Mouse (Mus musculus) liver (tissue): Measurements from ENCODE around the gene Arl14.
A peak's percentile ranks its signal among the peaks of the same experiment; 100 is the strongest.
"Not testable (repeated sequence)": the region's sequence is repeated elsewhere in the genome, so short reads cannot be mapped to it uniquely, and the experiment has no call there.

Experiments used
- DNase-seq: peaks from one replicate; pipeline ENCODE4 v3.0.0-alpha.2; 2020; ENCODE audit warnings: mixed read lengths

Gene Arl14

DNA sequence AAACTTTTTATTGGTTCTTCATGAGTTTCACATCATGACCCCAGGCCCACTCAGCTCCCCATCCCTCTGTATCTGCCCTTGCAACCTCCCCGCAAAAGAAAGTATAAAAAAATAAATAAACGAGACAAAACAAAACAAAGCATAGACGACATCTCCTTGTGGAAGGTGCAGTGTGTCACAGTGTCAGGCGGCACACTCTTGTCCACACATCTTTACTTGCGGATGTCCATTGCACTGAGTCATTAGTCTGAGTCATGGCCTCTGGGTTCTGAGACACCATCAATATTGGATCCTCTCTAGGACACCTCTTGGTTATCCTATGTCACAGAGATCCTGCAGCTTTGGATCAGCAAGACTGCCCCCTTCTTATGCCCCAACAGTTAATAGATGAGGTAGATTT lies 7.7 kb upstream of the Arl14 start:
- DNase-seq: no peak

DNA sequence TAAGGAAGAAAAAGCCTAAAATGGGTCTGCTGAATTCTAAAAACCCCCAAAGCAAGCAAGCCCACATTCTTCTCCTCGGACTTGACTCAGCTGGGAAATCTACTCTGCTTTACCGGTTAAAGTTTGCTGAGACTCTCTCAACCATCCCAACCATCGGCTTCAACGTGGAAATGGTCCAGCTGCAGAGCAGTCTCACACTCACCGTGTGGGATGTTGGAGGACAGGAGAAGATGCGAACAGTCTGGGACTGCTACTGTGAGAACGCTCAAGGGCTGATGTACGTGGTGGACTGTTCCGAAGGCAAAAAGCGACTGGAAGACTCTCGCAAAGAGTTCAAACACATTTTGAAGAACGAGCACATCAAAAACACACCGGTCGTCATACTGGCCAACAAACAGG lies 282 bp downstream of the Arl14 start:
- no peak for DNase-seq

DNA sequence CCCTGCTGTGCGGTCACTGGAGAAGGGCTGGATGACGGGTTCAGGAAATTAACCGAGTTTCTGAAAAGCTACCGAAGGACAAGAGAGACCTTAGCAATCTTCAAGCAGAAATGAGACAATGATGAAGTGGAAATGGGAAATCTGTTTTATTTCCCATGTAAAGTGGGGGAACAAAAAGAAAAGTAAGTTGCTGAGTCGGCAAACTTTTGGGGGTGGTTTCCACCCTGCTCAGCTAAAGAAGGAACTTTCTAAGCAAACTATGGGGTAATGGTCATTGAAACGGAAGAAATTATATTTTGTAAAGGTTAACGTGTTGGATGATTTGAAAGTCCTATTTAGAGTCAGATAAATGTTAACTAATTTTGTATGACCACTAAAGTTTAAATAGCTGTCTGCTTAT lies 768 bp downstream of the Arl14 start:
- no peak for DNase-seq

DNA sequence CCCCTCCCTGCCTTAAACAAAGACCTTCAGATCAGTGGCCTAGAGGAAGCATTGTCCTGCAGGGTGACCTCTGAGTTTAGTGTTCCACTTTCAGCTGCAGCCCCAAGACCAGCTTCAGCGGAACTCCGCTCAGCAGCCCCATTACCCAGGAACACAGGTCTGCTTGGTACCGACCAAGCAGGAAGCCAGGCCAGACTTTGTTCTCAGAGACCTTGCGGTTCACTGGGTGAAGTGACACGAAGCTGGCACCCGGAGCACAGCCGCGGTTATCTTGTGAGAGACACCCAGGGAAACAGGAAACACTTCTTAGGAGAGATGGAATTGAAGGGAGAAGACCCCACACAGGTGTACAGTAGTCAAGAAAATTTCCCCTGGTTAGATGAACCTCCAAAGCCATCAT lies 1.4 kb downstream of the Arl14 start:
- DNase-seq: no peak

DNA sequence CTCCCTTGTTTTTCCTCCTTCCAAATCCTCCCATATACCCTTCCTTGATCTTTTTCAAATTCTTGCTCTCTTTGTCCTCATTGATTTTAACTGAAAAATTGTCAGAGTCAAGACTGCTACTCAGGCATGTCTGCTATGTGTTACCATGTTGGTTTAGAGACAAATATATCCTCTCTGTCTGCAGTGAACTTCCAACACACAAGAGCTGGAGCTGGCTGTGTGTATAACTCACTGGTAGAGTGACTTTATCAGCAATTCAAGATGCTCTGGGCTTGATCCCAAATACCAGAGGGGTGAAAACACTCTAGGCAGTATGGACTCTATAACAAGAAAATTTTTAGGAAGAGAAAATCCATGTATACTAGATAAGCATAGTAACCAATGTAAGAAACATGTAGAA lies 2.8 kb downstream of the Arl14 start:
- DNase-seq: no peak

DNA sequence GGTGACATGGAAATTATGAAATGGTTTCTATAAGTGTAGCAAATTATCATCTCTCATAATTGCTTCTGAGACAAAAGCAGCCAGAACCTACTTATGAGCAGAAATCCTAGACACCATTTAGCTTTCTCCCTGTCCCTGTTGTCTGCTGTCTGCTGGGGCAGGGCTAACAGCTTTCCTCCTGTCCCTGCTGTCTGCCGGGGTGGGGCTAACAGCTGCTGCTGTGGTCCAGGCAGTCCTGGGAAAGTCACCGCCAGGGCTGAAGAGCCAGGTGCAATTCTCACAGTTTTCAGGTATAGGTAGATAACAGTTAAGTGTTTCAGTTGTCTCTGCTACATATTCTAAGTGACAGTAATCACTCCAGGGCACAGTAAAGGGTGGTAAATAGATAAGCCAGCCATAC lies 4.3 kb downstream of the Arl14 start:
- no peak for DNase-seq

DNA sequence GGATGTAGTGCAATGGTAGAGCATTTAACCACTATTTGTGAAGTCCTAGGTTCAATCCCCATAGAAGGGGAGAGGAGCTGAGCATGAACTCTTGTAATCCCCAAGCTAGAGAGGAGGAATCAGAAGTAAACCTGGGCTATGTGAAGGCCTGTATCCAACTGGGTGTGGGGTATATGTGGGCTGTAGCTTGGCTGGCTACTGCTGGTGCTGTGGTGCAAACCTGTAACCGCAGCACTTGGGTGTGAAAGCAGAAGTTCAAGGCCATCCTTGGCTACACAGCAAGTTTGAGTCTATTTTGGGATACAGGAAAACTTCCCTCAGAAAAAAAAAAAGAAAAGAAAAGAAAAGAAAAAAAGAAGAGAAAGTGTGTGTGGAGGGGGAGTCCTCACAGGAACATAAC lies 5.8 kb downstream of the Arl14 start:
- DNase-seq: no peak

DNA sequence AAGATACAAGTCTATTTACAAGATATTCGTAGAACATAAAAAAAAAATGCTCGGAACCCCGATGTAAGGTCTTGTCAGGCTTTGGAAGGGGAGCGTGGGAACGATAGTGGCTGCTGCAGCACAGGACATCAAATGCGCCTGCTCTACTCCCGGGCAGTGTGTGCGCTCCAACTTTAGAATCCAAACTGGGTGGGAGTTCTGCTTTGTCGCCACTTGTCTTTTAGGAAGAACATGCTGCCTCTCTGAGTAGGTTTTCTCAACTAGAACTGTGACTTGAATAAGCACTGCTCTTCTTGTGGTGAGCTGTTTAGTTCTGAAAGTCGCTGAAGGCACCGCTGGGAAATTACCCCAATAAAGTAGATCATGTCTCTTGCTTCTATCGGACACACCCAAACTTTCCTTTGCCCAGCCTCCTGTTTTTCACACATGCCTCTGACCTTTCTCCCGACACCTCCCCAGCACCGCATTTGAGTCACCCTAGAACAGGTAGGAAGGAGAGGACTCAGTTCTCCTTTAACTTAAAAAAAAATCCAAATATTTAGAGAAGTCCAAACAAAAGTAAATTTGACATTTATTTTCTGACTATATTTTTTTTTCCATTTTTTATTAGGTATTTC lies 9.4 kb downstream of the Arl14 start:
- no peak for DNase-seq

DNA sequence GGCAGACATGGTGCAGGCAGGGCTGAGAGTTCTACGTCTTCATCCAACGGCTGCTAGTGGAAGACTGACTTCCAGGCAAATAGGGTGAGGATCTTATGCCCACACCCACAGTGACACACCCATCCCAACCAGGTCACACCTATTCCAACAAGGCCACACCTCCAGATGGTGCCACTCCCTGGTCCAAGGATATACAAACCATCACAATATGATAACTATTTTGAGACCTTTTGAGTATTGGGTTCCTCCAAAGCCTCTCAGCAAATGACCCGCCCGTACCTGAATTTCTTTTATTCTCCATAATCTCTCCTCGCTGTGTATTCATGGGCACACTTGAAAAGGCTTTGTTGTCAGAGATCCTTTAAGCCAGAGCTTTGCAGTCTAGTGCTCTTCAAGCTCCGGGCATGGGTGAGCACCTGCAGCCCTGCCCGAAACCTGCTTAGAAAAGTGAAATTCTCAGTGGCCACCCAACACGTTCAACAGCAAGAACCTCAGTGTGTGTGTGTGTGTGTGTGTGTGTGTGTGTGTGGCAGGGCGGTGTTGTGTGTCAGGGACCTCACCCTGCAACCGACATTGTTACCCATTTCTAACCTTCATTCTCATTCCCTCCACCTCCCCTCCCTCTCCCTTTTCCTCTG lies 11.5 kb downstream of the Arl14 start:
- DNase-seq: not testable (repeated sequence)

DNA sequence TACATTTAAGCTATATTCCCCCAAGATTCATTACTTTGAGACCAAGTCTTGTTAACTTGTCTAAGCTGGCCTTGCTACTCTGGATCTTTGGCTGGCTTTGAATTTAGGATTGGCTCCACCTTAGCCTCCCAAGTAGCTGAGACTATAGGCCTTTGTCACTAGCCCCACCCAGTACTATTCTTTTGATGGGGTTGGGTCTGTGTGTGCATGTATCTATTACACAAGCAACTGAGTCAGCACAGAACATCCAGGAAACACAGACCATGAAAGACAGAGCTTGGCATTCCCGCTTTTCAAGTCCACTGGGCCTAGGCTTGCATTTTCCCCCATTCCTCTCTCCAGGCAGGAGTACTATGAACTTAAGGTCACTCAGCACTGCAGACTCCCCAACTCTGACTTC lies 12.3 kb downstream of the Arl14 start:
- no peak for DNase-seq

DNA sequence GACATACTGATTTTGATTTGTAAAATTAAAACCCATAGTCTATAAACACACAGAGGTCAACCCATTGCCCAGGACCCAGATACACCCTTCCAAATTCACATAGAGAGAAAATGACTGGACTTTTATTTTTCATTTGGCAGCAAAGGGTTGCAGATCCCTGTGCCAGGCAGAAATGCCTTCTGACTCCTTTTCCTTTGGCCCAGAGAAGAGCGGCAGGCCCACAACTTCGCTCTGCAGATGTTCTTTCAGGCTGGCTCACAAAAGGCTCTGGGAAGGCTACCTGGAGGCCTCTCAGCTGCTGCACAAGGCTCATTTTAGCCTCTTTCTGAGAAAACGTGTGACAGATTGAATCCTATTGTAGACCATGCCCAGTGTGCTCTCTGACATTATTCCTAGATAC lies 13.6 kb downstream of the Arl14 start:
- DNase-seq: no peak

DNA sequence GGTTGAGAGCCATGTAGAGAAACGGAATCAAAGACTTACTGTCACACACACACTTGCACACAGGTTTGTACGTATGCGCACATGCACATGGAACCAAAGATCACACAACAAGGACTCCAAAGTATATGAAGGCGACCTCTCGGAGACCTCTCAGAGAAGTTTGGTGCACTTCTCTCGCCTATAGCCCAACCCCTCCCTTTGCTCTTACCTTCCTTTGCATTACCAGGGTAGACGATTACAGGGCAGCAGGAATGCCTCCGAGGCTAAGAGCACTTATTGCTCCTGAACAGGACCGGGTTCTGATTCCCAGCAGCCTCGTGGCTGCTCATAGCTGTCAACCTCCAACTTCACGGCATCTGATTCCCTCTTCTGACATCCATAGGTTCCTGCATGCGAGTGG lies 14.3 kb downstream of the Arl14 start:
- DNase-seq: no peak

DNA sequence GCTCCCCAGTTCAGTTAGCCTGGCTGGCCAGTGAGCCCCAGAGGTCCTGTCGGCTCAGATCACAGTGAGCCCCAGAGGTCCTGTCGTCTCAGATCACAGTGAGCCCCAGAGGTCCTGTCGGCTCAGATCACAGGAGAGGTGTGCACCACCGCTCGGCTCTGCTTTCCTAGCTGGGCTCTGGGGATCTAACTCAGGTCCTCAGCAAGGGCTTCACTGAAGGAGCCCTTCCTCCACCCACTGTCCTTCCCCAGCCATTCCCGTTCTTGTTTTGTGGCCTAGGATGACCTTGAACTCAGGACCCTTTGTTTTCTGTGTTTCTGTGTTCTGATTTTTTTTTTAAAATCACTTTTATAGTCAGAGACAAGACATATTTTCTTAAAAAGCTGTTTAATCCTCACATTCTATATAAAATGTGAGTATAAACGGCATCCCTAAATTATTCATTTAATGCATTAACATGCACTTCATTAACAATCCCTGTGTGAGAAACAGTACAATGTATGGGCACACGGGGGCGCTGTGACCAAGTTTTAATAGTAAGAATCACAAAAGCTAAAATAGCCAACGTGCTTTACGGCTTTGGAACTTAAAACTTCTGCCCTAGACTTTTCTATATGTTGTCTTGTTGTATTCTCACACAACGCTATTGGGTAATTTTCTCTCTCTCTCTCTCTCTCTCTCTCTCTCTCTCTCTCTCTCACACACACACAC lies 16.1 kb downstream of the Arl14 start:
- DNase-seq: peak; percentile 62

DNA sequence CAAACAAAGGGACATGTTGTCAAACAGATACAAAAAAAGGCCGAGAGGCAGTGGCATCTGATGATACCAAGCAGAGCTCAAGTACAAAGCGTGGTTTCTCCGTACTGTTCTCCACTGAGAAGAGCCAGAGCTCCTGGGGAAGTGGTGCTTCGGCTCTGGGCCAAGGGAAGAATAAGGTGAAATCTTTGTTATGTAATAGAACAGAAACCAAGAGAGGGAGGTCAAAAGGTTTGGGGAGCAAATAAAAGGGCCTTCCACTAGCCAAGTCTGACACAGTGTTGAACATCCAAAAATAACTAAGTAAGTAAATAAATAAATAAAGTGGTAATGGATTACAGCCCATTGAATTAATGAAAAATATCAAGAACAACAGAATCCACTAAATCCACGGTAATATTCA lies 17.0 kb downstream of the Arl14 start:
- DNase-seq: no peak

DNA sequence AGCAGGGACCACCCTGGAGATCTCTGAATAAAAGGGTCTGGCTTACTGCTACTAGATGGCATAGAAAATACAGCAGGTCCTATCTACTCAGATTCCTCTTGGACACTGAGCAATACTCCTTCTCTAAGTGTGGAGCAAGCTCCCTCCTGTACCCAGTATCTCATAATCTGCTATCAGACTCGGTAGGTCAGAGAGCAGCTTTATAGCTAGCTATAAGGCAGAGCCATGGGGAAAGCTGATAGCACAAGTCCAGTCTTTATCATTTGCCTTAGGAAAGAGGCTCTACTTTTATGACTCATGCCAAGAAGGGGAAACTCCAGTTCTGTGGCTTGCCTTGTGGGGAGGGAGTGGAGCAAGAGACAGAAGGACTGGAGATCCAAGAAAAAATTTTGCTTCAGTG lies 18.8 kb downstream of the Arl14 start:
- DNase-seq: no peak

DNA sequence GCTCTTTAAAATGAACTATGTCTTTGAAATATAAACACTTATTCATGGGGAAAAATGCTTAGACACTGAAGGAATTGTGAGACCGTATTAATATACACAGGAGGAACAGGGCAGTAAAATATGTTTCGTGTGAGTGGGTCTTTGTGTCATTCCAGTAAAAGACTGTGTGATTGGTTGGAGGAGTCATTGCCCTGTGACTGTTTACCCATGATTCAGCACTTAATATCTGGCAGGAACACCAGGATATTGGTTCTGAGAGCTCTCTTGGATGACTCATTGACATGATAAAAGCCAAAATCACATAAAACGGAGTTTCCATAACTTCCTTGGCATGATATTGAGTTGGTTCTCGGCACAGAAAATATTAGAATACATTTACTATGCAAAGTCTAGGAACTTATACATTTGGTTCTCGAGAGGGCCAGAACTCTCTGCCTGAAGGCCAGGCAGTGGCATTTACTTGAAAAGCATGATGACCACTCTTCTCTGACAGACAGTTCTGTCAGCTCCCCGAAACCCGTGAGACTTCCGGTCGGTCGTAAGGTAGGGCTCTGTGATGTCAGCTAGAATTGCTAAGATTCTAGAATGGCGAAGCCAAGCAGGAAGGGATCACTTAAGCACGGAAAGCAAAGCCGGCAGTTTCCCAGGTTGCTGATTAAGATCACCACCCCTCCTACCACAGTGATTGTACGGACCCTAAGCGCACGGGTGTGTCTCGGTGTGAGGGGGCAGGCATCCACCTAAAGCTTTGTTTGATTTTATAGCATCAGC lies 31.1 kb downstream of the Arl14 start:
- no peak for DNase-seq

DNA sequence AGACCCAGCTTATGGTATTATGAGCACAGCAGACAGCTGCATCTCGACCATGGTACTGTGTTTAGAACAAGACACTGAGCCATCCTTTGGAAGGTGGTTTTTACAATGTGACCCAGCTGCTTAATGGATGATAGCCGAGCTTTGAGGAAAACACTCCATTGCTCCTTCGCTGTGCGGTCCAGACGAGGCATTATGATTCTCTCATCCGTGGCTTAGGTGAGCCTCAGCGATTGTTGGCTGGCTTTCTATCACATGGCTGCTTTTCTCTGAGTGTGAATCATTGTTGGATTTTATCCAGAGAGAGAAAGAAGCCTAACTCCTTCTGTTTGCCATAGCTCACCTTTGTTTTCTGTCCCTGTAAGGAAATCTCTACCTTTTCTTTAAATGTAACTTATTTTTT lies 32.5 kb downstream of the Arl14 start:
- DNase-seq: no peak

DNA sequence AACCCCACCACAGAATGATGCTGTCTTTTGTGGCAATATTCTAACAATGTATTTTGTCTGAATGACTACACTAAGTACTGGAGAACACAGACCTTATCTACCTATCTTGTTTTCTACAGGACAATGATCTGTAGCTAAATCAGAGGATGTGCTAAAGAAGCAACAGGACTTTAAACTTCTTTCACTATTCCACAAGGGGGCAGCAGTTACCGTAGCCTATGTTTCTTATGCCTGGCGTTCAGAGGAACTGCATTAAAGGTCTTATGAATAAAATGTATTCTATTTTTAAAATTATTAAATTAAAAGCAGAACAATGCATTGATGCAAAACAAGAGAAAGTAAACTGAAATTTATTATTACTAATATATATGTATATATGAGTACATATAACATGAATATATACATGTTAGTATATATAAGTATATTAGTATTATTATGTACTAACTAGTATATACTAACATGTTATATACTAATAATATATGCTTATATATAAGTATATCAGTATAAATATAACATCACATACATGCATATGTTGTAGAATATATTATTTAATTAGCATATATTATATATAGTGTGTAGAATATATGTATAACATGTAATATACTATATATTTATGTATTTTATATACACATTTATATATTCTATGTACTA lies 35.0 kb downstream of the Arl14 start:
- peak; percentile 37 for DNase-seq

DNA sequence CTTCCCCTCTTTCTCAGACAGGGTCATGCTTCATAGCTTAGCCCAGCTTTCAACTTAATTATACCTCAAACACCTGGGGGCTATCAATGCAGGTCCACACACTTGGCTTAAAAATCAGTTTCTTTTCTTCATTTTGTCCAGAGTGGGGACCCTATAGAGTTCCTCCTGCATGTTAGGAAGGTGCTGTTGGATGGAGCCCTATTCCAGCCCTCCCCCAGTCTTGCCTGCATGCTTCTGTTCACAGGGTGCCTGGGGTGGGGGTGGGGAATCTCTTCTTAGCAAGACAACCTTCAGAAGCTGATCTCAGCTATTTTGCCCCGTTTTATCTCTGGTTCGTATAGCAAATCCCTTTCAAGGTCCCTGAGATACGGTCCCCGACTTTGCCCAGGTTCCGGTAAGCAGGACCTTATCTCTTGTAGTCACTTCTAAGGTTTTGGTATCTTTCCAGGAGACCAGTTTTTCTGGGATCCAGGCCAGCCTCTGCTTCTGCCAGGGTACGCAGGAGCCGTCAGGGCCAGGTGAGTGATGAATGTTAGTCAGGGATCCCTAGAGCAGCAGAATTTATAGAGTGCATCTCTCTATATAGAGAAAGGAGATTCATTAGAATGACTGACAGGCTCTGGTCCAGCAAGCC lies 40.9 kb downstream of the Arl14 start:
- no peak for DNase-seq

DNA sequence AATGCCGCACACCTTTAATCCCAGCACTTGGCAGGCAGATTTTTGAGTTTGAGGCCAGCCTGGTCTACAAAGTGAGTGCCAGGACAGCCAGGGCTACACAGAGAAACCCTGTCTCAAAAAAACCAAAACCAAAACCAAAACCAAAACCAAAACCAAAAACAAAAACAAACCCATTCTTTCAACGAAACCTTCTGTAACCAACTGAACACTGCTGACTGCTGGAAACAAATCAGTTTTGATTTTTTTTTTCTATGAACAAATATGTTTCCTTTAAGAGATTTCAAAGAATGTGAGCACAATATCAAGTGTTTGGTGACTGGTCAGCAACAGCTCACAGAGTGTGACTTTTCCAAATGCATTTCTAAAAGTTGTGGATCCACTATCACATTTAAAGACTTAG lies 42.1 kb downstream of the Arl14 start:
- DNase-seq: not testable (repeated sequence)

DNA sequence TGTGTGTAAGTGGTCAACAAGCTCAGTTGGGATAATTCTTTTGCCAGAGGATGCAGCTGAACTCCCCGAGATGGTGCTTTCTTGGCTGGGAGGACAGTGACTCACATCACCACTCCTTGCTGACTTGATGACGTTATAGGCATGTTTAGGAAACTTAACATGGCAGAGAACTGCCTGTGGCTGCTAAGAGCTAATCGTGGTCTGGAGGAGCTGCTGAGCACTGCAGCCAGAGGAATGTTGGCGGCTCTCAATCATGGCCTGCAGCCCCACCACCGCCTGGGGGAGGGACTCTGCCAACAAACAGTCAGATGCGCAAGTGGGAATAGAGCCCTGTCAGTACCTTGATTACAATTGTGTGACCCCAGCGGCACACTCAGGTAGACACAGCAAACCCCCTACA lies 49.6 kb downstream of the Arl14 start:
- no peak for DNase-seq
